Mouse (Mus musculus) megakaryocyte, embryonic 14.5 days (primary cell): Measurements from ENCODE around the gene Sptssa. TPM values are rescaled to one million over a fixed set of nuclear protein-coding genes. Genes with fewer than 3 reads are reported as not detected.

Experiments
- H3K27me3 ChIP-seq: replicated peaks from 2 replicates; pipeline ENCODE3; 2012; ENCODE audit warnings: inconsistent platforms
- H3K36me3 ChIP-seq: replicated peaks from 2 replicates; pipeline ENCODE3; 2012; ENCODE audit warnings: low read length, inconsistent platforms, mixed read lengths
- H3K4me1 ChIP-seq: 2 replicates; pipeline ENCODE4 v1.6.1; 2012; ENCODE audit warnings: inconsistent platforms
- H3K4me3 ChIP-seq: replicated peaks from 2 replicates; pipeline ENCODE3; 2012; ENCODE audit warnings: moderate library complexity, mild to moderate bottlenecking, inconsistent platforms
- H3K9me3 ChIP-seq: 2 replicates; pipeline ENCODE4 v1.6.1; 2012; ENCODE audit warnings: inconsistent platforms
- FLI1 ChIP-seq: IDR thresholded peaks from 2 replicates; pipeline ENCODE4 v1.6.1; 2012; ENCODE audit warnings: low read length, inconsistent platforms, mixed read lengths
- GATA1 ChIP-seq: IDR thresholded peaks from 3 replicates; pipeline ENCODE4 v1.6.1; 2012; ENCODE audit warnings: mixed read lengths, low read length, inconsistent platforms, borderline replicate concordance
- polyA plus RNA-seq: library from polyadenylated mRNA; stranded (reverse); fragments of >175 nt; gene quantifications from 2 replicates; pipeline ENCODE4 v1.2.3, GENCODE M21; 2012; ENCODE audit warnings: low replicate concordance; ENCODE audit not compliant: insufficient read depth

Gene Sptssa
- polyA plus RNA-seq, 1 experiment = 8.8 TPM

- Histone ChIP-seq H3K4me1 (0 out of 2 replicates have a peak, but pooled peaks cover 4% of the 10 kb centered on the region), H3K36me3 (no peaks in the 10 kb centered on the region), H3K27me3 (no peaks in the 10 kb centered on the region), H3K9me3 (peaks cover 16% of the 10 kb centered on the region; the same call in 1 of the 2 replicates), H3K4me3 (no peak overlapping the region)
- TF ChIP-seq GATA1 (no peak), FLI1 (no peak)
These were observed 59.7 kb downstream of the Sptssa start for GRCm38 (mm10) chr12:54596715-54597114.

Other genes with a start within 250 kb of the Sptssa start
- gene Eapp, start 39.3 kb upstream of the Sptssa start, polyA plus RNA-seq = 57.8 TPM in 1 of 2 replicates, not detected in the other
- 10.1 and 27.0 TPM in 2 replicates for gene Snx6, start 139.1 kb upstream of the Sptssa start, polyA plus RNA-seq
- gene Cfl2, start 206.3 kb upstream of the Sptssa start, polyA plus RNA-seq = 2.3 TPM in 1 of 2 replicates, not detected in the other